Mouse (Mus musculus): Measurements from ENCODE around the gene Borcs8. TPM values are rescaled to one million over a fixed set of nuclear protein-coding genes. Genes with fewer than 3 reads are reported as not detected.

Gene Borcs8
- 34.6 and 40.1 TPM in 2 replicates for polyA plus RNA-seq (2015; fragmentation: Nextera tagmentation; extraction: Ambion mirVana)

DNA sequence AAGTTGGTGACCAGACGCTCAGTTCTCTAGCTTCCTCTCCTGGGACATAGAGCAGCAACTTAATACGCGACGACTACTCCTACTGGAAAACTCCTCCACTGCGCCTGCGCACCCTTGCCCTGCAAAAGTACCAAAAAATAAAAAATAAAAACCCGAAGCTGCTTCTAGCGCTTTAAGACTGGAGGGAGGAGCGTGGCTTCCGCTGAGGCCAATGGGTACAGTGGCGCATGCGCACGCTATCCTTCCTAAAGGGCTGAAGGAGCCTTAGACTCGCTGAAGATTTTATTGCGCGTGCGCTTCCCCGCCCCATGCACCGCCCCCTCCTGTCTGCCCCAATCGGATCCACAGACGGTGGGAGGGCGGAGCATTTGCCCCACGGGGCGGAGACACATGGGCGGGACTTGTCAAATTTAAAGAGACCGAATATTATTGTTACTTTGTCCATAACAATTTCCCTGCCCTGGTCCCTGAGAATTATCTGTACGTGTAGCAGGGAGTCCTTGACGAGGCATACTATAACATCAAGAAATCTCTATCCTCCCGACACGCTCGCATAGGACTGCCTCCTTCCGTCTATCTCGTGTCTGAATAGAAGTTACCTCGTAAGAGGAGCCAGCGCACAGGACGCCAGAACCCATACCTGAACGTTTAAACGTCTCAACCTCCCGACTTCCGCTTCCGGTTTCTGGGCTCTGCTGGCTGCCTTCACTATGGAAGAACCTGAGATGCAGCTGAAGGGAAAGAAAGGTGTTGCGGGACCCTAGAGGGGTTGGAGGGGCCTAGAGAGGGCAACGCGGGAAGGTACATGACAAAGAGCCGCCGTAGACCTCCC lies at the start of gene Borcs8, which contains the start of the genes Rfxank and Mef2b:
TSS of gene Borcs8 (plus strand) at position 474 of the 832 bp plus-strand sequence.
TSS of gene Rfxank (minus strand) at position 129 of the 832 bp plus-strand sequence.
TSS of gene Mef2b (plus strand) at position 686 of the 832 bp plus-strand sequence.
- WGBS = under 1% methylated on average over 46 of the region's 46 CpGs
- Histone ChIP-seq H3K4me3 (replicated peaks) (peak within 1 kb of the TSS; percentile 76), H3K4me2 (replicated peaks) (peak within 1 kb of the TSS; percentile 71), H3K9me3 (no peaks in the 10 kb centered on the region), H3K4me1 (replicated peaks) (peaks cover 17% of the 10 kb centered on the region), H3K27me3 (replicated peaks) (no peaks in the 10 kb centered on the region), H3K9ac (peak within 1 kb of the TSS; percentile 83), H3K27ac (peak within 1 kb of the TSS; percentile 81), H3K36me3 (peaks cover 17% of the 10 kb centered on the region)
- peak; percentile 98 for ATAC-seq

- Histone ChIP-seq H3K9me3 (0 out of 2 replicates have a peak, but pooled peaks cover under 1% of the 10 kb centered on the region), H3K27me3 (replicated peaks) (peaks cover 45% of the 10 kb centered on the region), H3K27ac (no peak overlapping the region), H3K4me1 (replicated peaks) (peaks cover 6% of the 10 kb centered on the region), H3K36me3 (no peaks in the 10 kb centered on the region), H3K9ac (no peak overlapping the region), H3K4me3 (replicated peaks) (no peak overlapping the region), H3K4me2 (replicated peaks) (no peak overlapping the region)
- WGBS = 54% methylated on average over 8 of the region's 8 CpGs
- ATAC-seq = no peak
Observed at GRCm38 (mm10) chr8:70092786-70093185, 46.5 kb upstream of the Borcs8 start.

DNA sequence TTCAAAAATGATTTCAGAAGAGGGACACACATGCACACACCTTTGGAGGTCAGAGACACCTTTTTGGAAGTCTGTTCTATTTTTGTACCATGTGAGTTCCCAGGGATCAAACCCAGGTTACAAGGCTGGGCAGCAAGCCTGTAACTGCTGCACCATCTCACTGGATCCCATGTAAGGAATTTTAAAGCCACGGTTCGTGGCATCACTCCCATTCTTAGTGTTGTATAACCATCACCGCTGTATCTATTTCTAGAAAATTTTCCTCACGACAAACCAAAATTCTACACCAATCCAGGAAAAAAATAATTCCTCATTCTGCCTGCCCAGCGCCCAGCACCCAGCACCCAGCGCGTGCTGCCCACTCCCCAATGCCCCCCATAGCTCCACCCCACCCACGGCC lies 40.0 kb upstream of the Borcs8 start:
- Histone ChIP-seq H3K9me3 (0 out of 2 replicates have a peak, but pooled peaks cover 2% of the 10 kb centered on the region), H3K9ac (no peak overlapping the region), H3K27ac (no peak overlapping the region), H3K4me2 (replicated peaks) (no peak overlapping the region), H3K4me1 (replicated peaks) (no peaks in the 10 kb centered on the region), H3K36me3 (no peaks in the 10 kb centered on the region), H3K4me3 (replicated peaks) (no peak overlapping the region), H3K27me3 (replicated peaks) (peaks cover 7% of the 10 kb centered on the region)
- 70% methylated on average over 8 of the region's 8 CpGs for WGBS
- ATAC-seq = no peak

GRCm38 (mm10) chr8:70100241-70100640 lies 39.1 kb upstream of the Borcs8 start:
- 0 out of 2 replicates have a peak, but pooled peaks cover under 1% of the 10 kb centered on the region for H3K27me3 ChIP-seq (replicated peaks)
- no peak overlapping the region for H3K4me2 ChIP-seq (replicated peaks)
- H3K4me1 ChIP-seq (replicated peaks) = no peaks in the 10 kb centered on the region
- WGBS = 84% methylated on average over 8 of the region's 8 CpGs
- H3K27ac ChIP-seq = no peak overlapping the region
- H3K4me3 ChIP-seq (replicated peaks) = no peak overlapping the region
- H3K9ac ChIP-seq = no peak overlapping the region
- 0 out of 2 replicates have a peak, but pooled peaks cover 2% of the 10 kb centered on the region for H3K9me3 ChIP-seq
- no peaks in the 10 kb centered on the region for H3K36me3 ChIP-seq
- no peak for ATAC-seq

GRCm38 (mm10) chr8:70104506-70104905 lies 34.8 kb upstream of the Borcs8 start:
- ATAC-seq = peak; percentile 63; the same call in 1 of the 2 replicates
- 13% methylated on average over 6 of the region's 6 CpGs for whole genome bisulfite sequencing
- no peak overlapping the region for H3K9ac ChIP-seq
- no peaks in the 10 kb centered on the region for H3K36me3 ChIP-seq
- H3K27me3 ChIP-seq (replicated peaks) = peaks cover 5% of the 10 kb centered on the region
- no peak overlapping the region for H3K27ac ChIP-seq
- H3K4me3 ChIP-seq (replicated peaks) = no peak overlapping the region
- no peaks in the 10 kb centered on the region for H3K4me1 ChIP-seq (replicated peaks)
- no peak overlapping the region for H3K4me2 ChIP-seq (replicated peaks)
- no peaks in the 10 kb centered on the region for H3K9me3 ChIP-seq

DNA sequence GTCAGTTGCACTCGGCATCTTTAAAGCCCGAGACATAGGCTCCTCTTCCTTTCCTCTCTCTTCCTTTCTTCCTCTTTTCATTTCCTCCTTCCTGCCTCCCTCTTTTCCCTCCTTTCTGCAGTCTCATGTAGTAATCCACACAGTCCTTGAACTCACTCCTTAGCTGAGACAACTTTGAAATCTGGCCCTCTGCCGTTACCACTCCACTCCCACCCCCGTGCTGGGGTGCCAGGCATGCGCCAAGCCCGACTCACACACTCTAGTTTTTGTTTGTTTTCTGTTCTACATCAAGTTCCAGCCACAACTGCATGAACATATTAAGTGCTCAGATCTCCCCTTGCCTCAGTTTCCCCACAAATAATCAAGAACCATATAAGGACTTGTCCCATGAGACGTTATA lies 34.4 kb upstream of the Borcs8 start:
- peaks cover 9% of the 10 kb centered on the region for H3K27me3 ChIP-seq (replicated peaks)
- H3K27ac ChIP-seq = no peak overlapping the region
- WGBS = 74% methylated on average over 7 of the region's 7 CpGs
- H3K4me1 ChIP-seq (replicated peaks) = no peaks in the 10 kb centered on the region
- H3K4me2 ChIP-seq (replicated peaks) = no peak overlapping the region
- H3K36me3 ChIP-seq = no peaks in the 10 kb centered on the region
- H3K4me3 ChIP-seq (replicated peaks) = no peak overlapping the region
- no peaks in the 10 kb centered on the region for H3K9me3 ChIP-seq
- H3K9ac ChIP-seq = no peak overlapping the region
- no peak for ATAC-seq

- Histone ChIP-seq H3K4me1 (replicated peaks) (peaks cover 4% of the 10 kb centered on the region; the same call in 1 of the 2 replicates), H3K27ac (no peak overlapping the region), H3K27me3 (replicated peaks) (peaks cover 61% of the 10 kb centered on the region), H3K36me3 (no peaks in the 10 kb centered on the region), H3K9ac (no peak overlapping the region), H3K4me2 (replicated peaks) (no peak overlapping the region), H3K9me3 (no peaks in the 10 kb centered on the region), H3K4me3 (replicated peaks) (no peak overlapping the region)
- WGBS = 72% methylated on average over 2 of the region's 2 CpGs
- ATAC-seq = no peak
Observed at GRCm38 (mm10) chr8:70110451-70110850, 28.8 kb upstream of the Borcs8 start.

DNA sequence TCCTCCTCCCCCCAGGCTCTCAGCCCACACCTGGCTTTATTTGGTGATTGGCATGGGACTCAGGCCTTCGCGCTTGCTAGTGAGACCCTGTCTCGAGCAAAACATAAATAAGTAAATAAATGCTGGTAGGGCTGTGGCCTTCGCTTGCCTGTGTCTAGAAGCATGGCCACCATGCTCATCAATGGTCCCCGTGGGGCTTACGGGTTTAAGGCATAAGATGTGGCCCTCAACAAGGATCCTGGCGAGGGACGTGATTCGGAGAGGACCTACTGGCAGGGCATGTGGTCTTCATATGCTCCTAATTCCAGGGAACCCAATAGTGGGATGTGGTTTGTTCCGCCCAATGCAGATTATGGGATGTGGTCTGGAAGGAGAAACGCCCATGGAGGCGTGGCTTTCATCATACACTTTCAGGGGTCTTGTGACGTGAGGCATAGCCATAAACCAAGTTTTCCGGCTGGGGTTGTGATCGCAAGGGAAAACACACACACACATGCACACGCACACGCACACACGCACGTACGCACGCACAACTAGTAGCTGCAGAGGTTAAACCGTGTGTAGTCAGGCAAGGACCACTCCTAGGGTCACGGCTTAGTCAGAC lies 28.0 kb upstream of the Borcs8 start:
- 48% methylated on average over 23 of the region's 23 CpGs for WGBS
- peaks cover 4% of the 10 kb centered on the region; the same call in 1 of the 2 replicates for H3K4me1 ChIP-seq (replicated peaks)
- H3K27ac ChIP-seq = no peak overlapping the region
- no peak for ATAC-seq
- no peaks in the 10 kb centered on the region for H3K36me3 ChIP-seq
- H3K9ac ChIP-seq = no peak overlapping the region
- H3K9me3 ChIP-seq = no peaks in the 10 kb centered on the region
- H3K4me3 ChIP-seq (replicated peaks) = no peak overlapping the region
- H3K4me2 ChIP-seq (replicated peaks) = no peak overlapping the region
- H3K27me3 ChIP-seq (replicated peaks) = peaks cover 61% of the 10 kb centered on the region

GRCm38 (mm10) chr8:70112401-70113016 lies 26.8 kb upstream of the Borcs8 start:
- WGBS = 9% methylated on average over 43 of the region's 43 CpGs
- Histone ChIP-seq H3K27me3 (replicated peaks) (peaks cover 72% of the 10 kb centered on the region), H3K36me3 (no peaks in the 10 kb centered on the region), H3K9me3 (no peaks in the 10 kb centered on the region), H3K4me3 (replicated peaks) (no peak overlapping the region), H3K4me1 (replicated peaks) (peaks cover 4% of the 10 kb centered on the region; the same call in 1 of the 2 replicates), H3K4me2 (replicated peaks) (no peak overlapping the region; the same call in 1 of the 2 replicates), H3K9ac (no peak overlapping the region), H3K27ac (no peak overlapping the region)
- ATAC-seq = no peak

DNA sequence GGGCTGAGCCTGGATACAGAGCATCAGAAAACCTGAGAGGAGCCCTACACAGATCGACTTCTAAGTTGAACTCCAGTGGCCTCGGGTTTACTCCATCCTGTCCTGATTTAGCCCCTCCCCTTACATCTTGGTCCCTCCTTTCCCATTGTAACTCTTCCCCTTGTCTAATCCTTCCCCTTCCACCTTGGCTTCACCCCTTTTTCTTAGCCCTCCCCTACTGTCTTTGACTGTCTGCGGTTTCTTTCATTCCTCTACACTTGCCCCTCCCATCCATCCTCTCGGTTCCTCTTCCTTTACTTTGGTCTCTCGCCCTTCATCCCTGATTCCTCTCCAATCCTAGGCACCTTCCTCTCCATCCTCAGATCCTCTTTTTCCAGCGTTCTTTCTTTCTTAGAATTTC lies 24.8 kb upstream of the Borcs8 start:
- 23% methylated on average over 6 of the region's 6 CpGs for WGBS
- no peaks in the 10 kb centered on the region for H3K9me3 ChIP-seq
- no peak for ATAC-seq

GRCm38 (mm10) chr8:70114892-70115291 lies 24.4 kb upstream of the Borcs8 start:
- Histone ChIP-seq H3K9ac (no peak overlapping the region), H3K4me2 (replicated peaks) (no peak overlapping the region), H3K36me3 (no peaks in the 10 kb centered on the region), H3K9me3 (no peaks in the 10 kb centered on the region), H3K27ac (no peak overlapping the region), H3K27me3 (replicated peaks) (peaks cover 86% of the 10 kb centered on the region), H3K4me3 (replicated peaks) (no peak overlapping the region), H3K4me1 (replicated peaks) (peaks cover 4% of the 10 kb centered on the region; the same call in 1 of the 2 replicates)
- no peak for ATAC-seq
- 70% methylated on average over 13 of the region's 13 CpGs for WGBS

More for the DNA sequence above, 24.8 kb upstream of the Borcs8 start:
- H3K4me1 ChIP-seq (replicated peaks) = peaks cover 4% of the 10 kb centered on the region; the same call in 1 of the 2 replicates
- H3K4me2 ChIP-seq (replicated peaks) = no peak overlapping the region
- peaks cover 86% of the 10 kb centered on the region for H3K27me3 ChIP-seq (replicated peaks)
- no peak overlapping the region for H3K4me3 ChIP-seq (replicated peaks)
- no peaks in the 10 kb centered on the region for H3K36me3 ChIP-seq
- H3K27ac ChIP-seq = no peak overlapping the region
- no peak overlapping the region for H3K9ac ChIP-seq

DNA sequence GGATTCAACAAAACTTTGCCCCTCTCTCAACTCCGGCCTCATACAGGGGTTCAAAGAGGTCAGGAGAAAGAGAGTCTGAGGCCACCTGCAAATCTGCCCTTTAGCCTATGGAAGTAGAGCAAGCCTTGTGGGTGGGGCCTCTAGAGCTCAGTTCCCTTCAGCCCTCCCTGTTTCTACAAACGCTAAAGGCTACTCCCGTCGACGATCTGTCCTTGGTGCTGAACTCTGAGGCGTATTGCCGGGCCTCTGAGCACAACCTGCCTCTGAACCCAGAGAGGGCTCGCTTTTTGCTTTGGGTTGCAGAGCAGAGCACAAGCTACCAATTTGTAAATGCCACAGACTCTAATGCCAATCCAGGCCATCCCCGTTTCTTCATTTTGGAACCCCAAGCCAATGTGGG lies 21.7 kb upstream of the Borcs8 start:
- 7% methylated on average over 9 of the region's 9 CpGs for WGBS
- Histone ChIP-seq H3K9ac (no peak overlapping the region), H3K4me3 (replicated peaks) (no peak overlapping the region), H3K4me1 (replicated peaks) (peaks cover 5% of the 10 kb centered on the region; the same call in 1 of the 2 replicates), H3K27me3 (replicated peaks) (peaks cover 71% of the 10 kb centered on the region), H3K9me3 (no peaks in the 10 kb centered on the region), H3K36me3 (no peaks in the 10 kb centered on the region), H3K4me2 (replicated peaks) (no peak overlapping the region), H3K27ac (no peak overlapping the region)
- ATAC-seq = 0 out of 2 replicates have a peak, but pooled peaks have one; percentile 42

All from intestine, embryonic 15.5 days (tissue).